Mouse (Mus musculus): ENCODE data around the gene Pla2g4b. TPM values are rescaled to one million over a fixed set of nuclear protein-coding genes. Genes with fewer than 3 reads are reported as not detected.

Pla2g4b gene
- total RNA-seq, 4 experiments from 2014 or later: 1.4 to 4.6 (median 3.8) TPM

GRCm38 (mm10) chr2:120017599-120017998, 15.6 kb upstream of the Pla2g4b start:
- no peak for DNase-seq

GRCm38 (mm10) chr2:120024337-120024736, 8.9 kb upstream of the Pla2g4b start:
- peak; percentile 84 for DNase-seq

GRCm38 (mm10) chr2:120026984-120027949, 6.0 kb upstream of the Pla2g4b start, which contains the start of the genes Jmjd7 and Gm28042:
TSS of gene Jmjd7 (plus strand) at chr2:120027483.
TSS of gene Gm28042 (plus strand) at chr2:120027493.
- DNase-seq: peak; percentile 90

- DNase-seq: no peak
These were observed 5.3 kb upstream of the Pla2g4b start for GRCm38 (mm10) chr2:120027950-120028331.

- DNase-seq: no peak
These were observed 2.8 kb upstream of the Pla2g4b start for GRCm38 (mm10) chr2:120030380-120030779.

- DNase-seq: no peak
These were observed 509 bp downstream of the Pla2g4b start for GRCm38 (mm10) chr2:120033726-120034125.

- DNase-seq: no peak
These were observed 4.5 kb downstream of the Pla2g4b start for GRCm38 (mm10) chr2:120037744-120038143.

- DNase-seq: no peak
These were observed 7.8 kb downstream of the Pla2g4b start for GRCm38 (mm10) chr2:120040991-120041390.

- DNase-seq: no peak
These were observed 10.9 kb downstream of the Pla2g4b start for GRCm38 (mm10) chr2:120044101-120044603.

GRCm38 (mm10) chr2:120044676-120045075, 11.5 kb downstream of the Pla2g4b start:
- no peak for DNase-seq

GRCm38 (mm10) chr2:120046486-120047310, 13.5 kb downstream of the Pla2g4b start:
- no peak for DNase-seq

- DNase-seq: no peak
These were observed 15.0 kb downstream of the Pla2g4b start for GRCm38 (mm10) chr2:120048173-120048572.

GRCm38 (mm10) chr2:120049632-120050274, 16.5 kb downstream of the Pla2g4b start:
- no peak for DNase-seq

- DNase-seq: no peak
These were observed 18.2 kb downstream of the Pla2g4b start for GRCm38 (mm10) chr2:120051405-120051804.

- peak; percentile 60 for DNase-seq
These were observed 21.7 kb downstream of the Pla2g4b start for GRCm38 (mm10) chr2:120054771-120055552.

GRCm38 (mm10) chr2:120055923-120056322, 22.7 kb downstream of the Pla2g4b start:
- no peak for DNase-seq

GRCm38 (mm10) chr2:120058818-120059217, 25.6 kb downstream of the Pla2g4b start:
- DNase-seq: no peak

- DNase-seq: no peak
These were observed 26.2 kb downstream of the Pla2g4b start for GRCm38 (mm10) chr2:120059466-120059865.

GRCm38 (mm10) chr2:120060190-120060589, 27.0 kb downstream of the Pla2g4b start:
- no peak for DNase-seq

- DNase-seq: no peak
These were observed 27.4 kb downstream of the Pla2g4b start for GRCm38 (mm10) chr2:120060651-120061050.

GRCm38 (mm10) chr2:120062248-120062647, 29.0 kb downstream of the Pla2g4b start:
- no peak for DNase-seq
